Mouse (Mus musculus): Measurements from ENCODE around the gene Neo1. TPM values are rescaled to one million over a fixed set of nuclear protein-coding genes. Genes with fewer than 3 reads are reported as not detected.
A peak's percentile ranks its signal among the peaks of the same experiment; 100 is the strongest.

Neo1 gene
- total and polyA plus RNA-seq, 2 experiments from 2014 or later: 50.4 to 237 TPM

DNA sequence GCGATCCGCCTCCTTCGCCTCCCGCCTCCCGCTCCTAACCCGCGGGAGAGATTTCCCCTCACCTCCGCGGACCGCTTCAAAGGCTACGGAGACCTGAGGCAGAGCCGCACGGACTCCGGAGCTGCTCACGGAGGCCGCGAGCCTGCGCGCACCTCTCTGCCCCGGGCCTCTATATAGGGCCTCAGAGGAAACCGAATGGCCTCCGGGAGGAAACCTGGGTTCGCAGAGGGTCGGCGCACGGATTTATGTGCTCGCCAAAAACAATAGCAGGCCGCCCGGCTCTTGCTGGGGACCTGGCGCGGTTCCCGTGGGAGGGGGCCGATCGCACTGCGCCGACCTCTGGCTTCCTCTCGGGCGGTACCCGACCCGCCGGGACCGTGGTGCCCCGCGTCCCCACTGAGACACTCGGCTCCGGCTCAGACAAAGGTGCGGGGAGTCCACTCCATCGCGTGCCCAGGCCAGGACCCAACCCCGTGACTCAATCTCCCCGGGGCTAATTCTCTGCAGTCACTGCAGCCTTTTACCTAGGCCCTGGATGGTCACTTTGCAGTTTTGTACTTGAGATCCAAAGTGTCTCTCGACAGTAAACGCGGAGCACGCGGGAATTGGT is 596 bp upstream of the Neo1 start:
- Histone ChIP-seq H3K27me3 (ENCODE audit: insufficient read depth, low read length) (no peaks in the 10 kb centered on the region), H3K36me3 (ENCODE audit: insufficient read depth) (no peaks in the 10 kb centered on the region)
- WGBS: under 1% methylated on average over 56 of the region's 56 CpGs

DNA sequence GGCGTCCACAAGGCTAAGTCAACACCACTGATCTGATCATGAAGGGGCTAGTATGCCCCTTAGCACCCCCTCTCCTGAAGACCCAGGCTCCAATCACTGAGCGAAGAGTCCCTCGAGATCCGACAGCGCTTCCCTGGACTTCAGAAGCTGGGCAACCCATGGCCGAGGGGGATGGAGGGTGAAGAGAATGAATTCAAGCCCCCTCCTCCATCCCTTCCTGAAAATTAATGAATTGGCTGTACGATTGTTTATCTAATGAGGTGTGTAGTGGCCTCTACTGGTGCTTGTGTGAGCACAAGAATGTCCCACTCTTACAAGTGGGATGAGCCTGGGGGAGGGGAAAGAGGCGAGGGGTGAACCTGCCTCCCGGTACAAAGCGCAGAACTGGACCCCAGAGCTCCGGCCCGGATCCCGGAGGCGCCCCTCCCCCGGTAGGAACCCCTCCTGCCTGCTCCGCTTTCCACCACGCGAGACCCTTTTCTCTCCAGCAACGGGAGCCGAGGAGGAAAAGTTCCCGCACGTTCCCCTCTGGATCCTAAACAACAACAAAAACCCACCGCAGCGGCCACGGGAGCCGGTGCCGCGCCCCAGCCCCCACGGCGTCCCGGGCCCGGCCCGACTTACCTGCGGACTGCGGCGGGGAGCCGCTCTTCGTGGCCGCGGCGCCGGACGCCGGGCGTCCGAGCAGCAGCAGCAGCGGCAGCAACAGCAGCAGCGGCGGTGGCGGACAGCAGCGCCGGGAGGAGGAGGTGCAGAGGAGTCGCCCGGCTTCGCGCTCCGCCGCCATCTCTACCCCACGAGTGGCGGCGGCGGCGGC is 691 bp downstream of the Neo1 start:
- H3K9me3 ChIP-seq (ENCODE audit: low read length): no peaks in the 10 kb centered on the region
- H3K27ac ChIP-seq (ENCODE audit: low read depth, low read length): peak overlapping the region; percentile 100
- WGBS: under 1% methylated on average over 50 of the region's 63 CpGs
- ATAC-seq: peak; percentile 7
- H3K4me3 ChIP-seq (ENCODE audit: low read depth, low read length): peak overlapping the region; percentile 96
- H3K4me1 ChIP-seq (ENCODE audit: insufficient read depth): peaks cover 12% of the 10 kb centered on the region
- TF ChIP-seq CTCF (IDR thresholded peaks at IDR 0.05; ENCODE audit: low read depth): peak; percentile 54
- peak overlapping the region; percentile 98 for H3K9ac ChIP-seq
- H3K36me3 ChIP-seq (ENCODE audit: insufficient read depth): no peaks in the 10 kb centered on the region
- H3K27me3 ChIP-seq (ENCODE audit: insufficient read depth, low read length): no peaks in the 10 kb centered on the region
- DNase-seq: peak; percentile 56
- peak overlapping the region; percentile 91 for H3K4me2 ChIP-seq (ENCODE audit: low read depth)

More for the DNA sequence above, 596 bp upstream of the Neo1 start:
- peak overlapping the region; percentile 91 for H3K4me2 ChIP-seq (ENCODE audit: low read depth)
- H3K4me1 ChIP-seq (ENCODE audit: insufficient read depth): peaks cover 12% of the 10 kb centered on the region
- ATAC-seq (peak; percentile 19; the same call in 1 of the 2 replicates), DNase-seq (peak; percentile 60)
- H3K4me3 ChIP-seq (ENCODE audit: low read depth, low read length): peak overlapping the region; percentile 96
- no peaks in the 10 kb centered on the region for H3K9me3 ChIP-seq (ENCODE audit: low read length)
- peak overlapping the region; percentile 100 for H3K27ac ChIP-seq (ENCODE audit: low read depth, low read length)
- no peak for TF ChIP-seq CTCF (IDR thresholded peaks at IDR 0.05; ENCODE audit: low read depth)
- peak overlapping the region; percentile 98 for H3K9ac ChIP-seq

DNA sequence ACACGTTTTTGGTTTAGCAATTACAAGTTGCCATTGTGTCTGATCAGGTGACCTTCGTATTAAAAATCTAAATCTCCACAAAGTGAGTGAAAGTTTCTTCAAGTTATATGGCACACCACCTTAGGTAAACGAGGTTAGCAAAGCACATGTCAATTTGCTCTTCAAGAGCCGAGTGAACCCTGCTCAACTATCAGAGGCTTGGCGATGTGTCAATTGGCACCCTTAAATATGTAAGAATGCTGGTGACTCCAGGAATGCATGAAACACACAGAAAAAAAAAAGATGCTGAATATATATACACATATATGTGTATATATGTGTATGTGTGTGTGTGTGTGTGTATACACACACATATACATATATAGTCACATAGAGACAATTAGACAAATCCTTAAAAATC is 1.4 kb downstream of the Neo1 start:
- no peak overlapping the region for H3K27ac ChIP-seq (ENCODE audit: low read depth, low read length)
- no peak overlapping the region for H3K9ac ChIP-seq
- no peaks in the 10 kb centered on the region for H3K9me3 ChIP-seq (ENCODE audit: low read length)
- no peaks in the 10 kb centered on the region for H3K36me3 ChIP-seq (ENCODE audit: insufficient read depth)
- 15% methylated on average over 5 of the region's 5 CpGs for WGBS
- peak overlapping the region; percentile 96 for H3K4me3 ChIP-seq (ENCODE audit: low read depth, low read length)
- H3K4me1 ChIP-seq (ENCODE audit: insufficient read depth): peaks cover 12% of the 10 kb centered on the region
- no peaks in the 10 kb centered on the region for H3K27me3 ChIP-seq (ENCODE audit: insufficient read depth, low read length)
- no peak for ATAC-seq
- TF ChIP-seq CTCF (IDR thresholded peaks at IDR 0.05; ENCODE audit: low read depth): no peak
- H3K4me2 ChIP-seq (ENCODE audit: low read depth): peak overlapping the region; percentile 91
- no peak for DNase-seq

DNA sequence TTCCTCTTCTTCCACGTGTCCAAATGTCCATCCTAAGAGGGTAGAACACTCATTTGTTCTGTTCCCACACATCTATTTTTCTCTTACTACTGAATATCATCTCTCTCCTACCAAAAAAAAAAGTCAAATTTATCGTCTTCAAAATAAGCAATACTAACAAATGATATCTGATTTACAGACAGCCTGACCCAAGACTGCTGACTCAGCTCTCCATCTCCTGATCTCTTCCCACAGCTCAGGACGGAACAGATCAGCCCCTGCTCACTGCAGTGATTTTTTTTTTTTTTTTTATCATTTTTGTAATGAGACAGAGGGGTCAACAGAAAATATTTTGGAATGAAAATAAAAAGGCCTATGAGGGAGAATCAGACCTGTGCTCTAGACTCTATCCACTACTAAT is 2.7 kb downstream of the Neo1 start:
- Histone ChIP-seq H3K4me2 (ENCODE audit: low read depth) (peak overlapping the region; percentile 91), H3K36me3 (ENCODE audit: insufficient read depth) (no peaks in the 10 kb centered on the region), H3K4me3 (ENCODE audit: low read depth, low read length) (peak overlapping the region; percentile 27), H3K9ac (no peak overlapping the region), H3K9me3 (ENCODE audit: low read length) (no peaks in the 10 kb centered on the region), H3K27ac (ENCODE audit: low read depth, low read length) (no peak overlapping the region), H3K4me1 (ENCODE audit: insufficient read depth) (peaks cover 12% of the 10 kb centered on the region), H3K27me3 (ENCODE audit: insufficient read depth, low read length) (no peaks in the 10 kb centered on the region)
- no peak for ATAC-seq
- WGBS: 53% methylated on average over 3 of the region's 3 CpGs
- TF ChIP-seq CTCF (IDR thresholded peaks at IDR 0.05; ENCODE audit: low read depth): no peak
- DNase-seq: no peak

DNA sequence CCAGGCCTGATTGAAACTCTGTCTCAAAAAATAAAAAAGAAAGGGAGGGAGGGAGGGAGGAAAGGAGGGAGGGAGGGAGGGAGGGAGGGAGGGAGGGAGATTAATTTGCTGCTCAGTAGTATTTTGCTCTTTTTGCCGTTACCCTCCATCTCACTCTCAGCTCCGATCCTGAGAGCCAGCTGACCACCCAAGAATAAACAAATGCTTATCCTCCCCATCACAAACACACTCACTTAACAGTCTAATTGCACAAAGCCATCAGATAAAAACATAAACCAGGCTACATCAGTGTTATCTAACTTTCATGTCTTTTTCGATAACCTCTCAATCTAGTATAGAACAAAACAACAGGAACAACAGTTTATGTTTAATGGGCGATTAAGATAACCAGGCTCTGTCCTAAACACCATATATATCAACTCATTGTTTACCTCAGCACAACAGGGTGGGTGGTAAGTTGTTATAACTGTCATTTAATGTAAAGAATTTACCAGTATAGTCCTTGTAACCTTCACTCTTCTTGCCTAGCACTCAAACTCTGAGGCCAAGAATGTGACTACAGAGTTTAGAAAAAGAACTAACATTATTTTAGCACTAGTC is 11.9 kb downstream of the Neo1 start:
- Histone ChIP-seq H3K4me1 (ENCODE audit: insufficient read depth) (no peaks in the 10 kb centered on the region), H3K4me3 (ENCODE audit: low read depth, low read length) (no peak overlapping the region), H3K27me3 (ENCODE audit: insufficient read depth, low read length) (no peaks in the 10 kb centered on the region), H3K9ac (no peak overlapping the region), H3K4me2 (ENCODE audit: low read depth) (no peak overlapping the region), H3K36me3 (ENCODE audit: insufficient read depth) (no peaks in the 10 kb centered on the region), H3K27ac (ENCODE audit: low read depth, low read length) (no peak overlapping the region), H3K9me3 (ENCODE audit: low read length) (no peaks in the 10 kb centered on the region)
- DNase-seq (no peak), ATAC-seq (no peak)
- TF ChIP-seq CTCF (IDR thresholded peaks at IDR 0.05; ENCODE audit: low read depth): no peak
- 59% methylated on average over 4 of the region's 4 CpGs for WGBS

DNA sequence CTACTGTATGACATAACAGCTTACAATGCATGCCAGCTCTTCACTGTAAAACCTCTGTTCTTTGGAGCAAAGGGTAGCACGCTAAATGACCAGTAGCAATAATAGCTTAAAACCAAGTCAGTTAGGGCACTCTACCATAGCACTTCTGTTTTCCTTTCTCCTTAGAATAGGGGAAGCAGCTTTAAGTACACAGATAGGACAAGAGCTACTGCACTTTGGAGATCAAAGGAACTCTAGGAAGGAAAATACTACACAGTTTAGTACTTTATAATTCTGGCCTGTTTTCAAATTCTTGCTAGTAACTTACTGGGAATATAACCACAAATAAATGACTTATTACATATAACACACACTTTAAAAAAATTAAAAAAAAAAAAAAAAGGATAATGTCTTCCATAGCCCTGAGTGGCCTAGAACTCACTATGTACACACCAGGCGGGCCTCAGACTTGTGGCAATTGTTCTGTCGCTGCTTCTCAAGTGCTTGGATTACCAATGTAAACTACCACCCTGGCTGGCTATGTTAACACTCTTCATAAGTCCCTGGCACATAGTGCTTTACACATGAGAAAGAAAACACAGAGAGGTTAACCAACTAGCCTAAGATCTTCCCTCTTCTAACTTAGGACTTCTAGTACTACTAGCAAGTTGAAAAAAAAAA is 20.1 kb downstream of the Neo1 start:
- no peak for TF ChIP-seq CTCF (IDR thresholded peaks at IDR 0.05; ENCODE audit: low read depth)
- no peaks in the 10 kb centered on the region for H3K4me1 ChIP-seq (ENCODE audit: insufficient read depth)
- no peak overlapping the region for H3K4me2 ChIP-seq (ENCODE audit: low read depth)
- H3K27ac ChIP-seq (ENCODE audit: low read depth, low read length): no peak overlapping the region
- WGBS: 85% methylated on average over 3 of the region's 3 CpGs
- no peaks in the 10 kb centered on the region for H3K36me3 ChIP-seq (ENCODE audit: insufficient read depth)
- DNase-seq (no peak), ATAC-seq (no peak)
- no peak overlapping the region for H3K4me3 ChIP-seq (ENCODE audit: low read depth, low read length)
- no peak overlapping the region for H3K9ac ChIP-seq
- H3K27me3 ChIP-seq (ENCODE audit: insufficient read depth, low read length): no peaks in the 10 kb centered on the region
- H3K9me3 ChIP-seq (ENCODE audit: low read length): no peaks in the 10 kb centered on the region
